Mouse (Mus musculus) heart, adult 2 months (tissue): ENCODE data around the gene Tmem132d. TPM values are rescaled to one million over a fixed set of nuclear protein-coding genes. Genes with fewer than 3 reads are reported as not detected.

Experiments
- DNase-seq, 2 experiments: peaks; one replicate each; pipeline ENCODE4 v3.0.0; 2021
- H3K27ac ChIP-seq: fragments of 200-600 bp; 2 replicates; pipeline ENCODE4 v1.8.1; 2022
- H3K27me3 ChIP-seq: fragments of 200-500 bp; 2 replicates; pipeline ENCODE4 v1.6.1; 2012; ENCODE audit warnings: mild to moderate bottlenecking, low read length, inconsistent platforms, mixed read lengths; ENCODE audit not compliant: control insufficient read depth, insufficient read depth
- H3K36me3 ChIP-seq: fragments of 200-500 bp; 2 replicates; pipeline ENCODE4 v1.6.1; 2012; ENCODE audit warnings: low read length, inconsistent platforms; ENCODE audit not compliant: control insufficient read depth, insufficient read depth
- H3K4me1 ChIP-seq: fragments of 200-500 bp; 2 replicates; pipeline ENCODE4 v1.6.1; 2011; ENCODE audit warnings: low read length; ENCODE audit not compliant: control insufficient read depth, insufficient read depth
- H3K4me3 ChIP-seq: fragments of 200-600 bp; 2 replicates; pipeline ENCODE4 v1.8.1; 2022
- H3K79me2 ChIP-seq: fragments of 200-500 bp; replicated peaks from 2 replicates; pipeline ENCODE4 v1.6.1; 2012; ENCODE audit warnings: mild to moderate bottlenecking, inconsistent platforms, low read length, moderate library complexity, mixed read lengths; ENCODE audit not compliant: control insufficient read depth, insufficient read depth
- H3K9ac ChIP-seq: fragments of 200-500 bp; 2 replicates; pipeline ENCODE4 v1.6.1; 2012; ENCODE audit warnings: low read depth, mild to moderate bottlenecking, control low read depth, inconsistent platforms, low read length, mixed read lengths
- CTCF ChIP-seq: fragments of 200-600 bp; IDR thresholded peaks from 2 replicates; pipeline ENCODE4 v1.8.1; 2022; ENCODE audit warnings: antibody characterized with exemption, mild to moderate bottlenecking, moderate library complexity
- EP300 ChIP-seq: fragments of 200-500 bp; IDR thresholded peaks from 2 replicates; pipeline ENCODE4 v1.6.1; 2011; ENCODE audit warnings: low read depth, low read length, control low read depth; ENCODE audit not compliant: insufficient read depth
- POLR2A ChIP-seq: fragments of 200-500 bp; IDR thresholded peaks from 2 replicates; pipeline ENCODE4 v1.6.1; 2011; ENCODE audit warnings: mild to moderate bottlenecking, low read depth, low read length, control low read depth; ENCODE audit not compliant: insufficient read depth
- WGBS: fragments of 180-500 bp; shearing (Covaris S2); methylation state at CpG from one replicate; pipeline ENCODE4 v1.1.7; 2018; 5-methylcytosine and 5-hydroxymethylcytosine counted together
- intact Hi-C: fragments of 180-260 bp; cut with DNase I; formaldehyde crosslinking; loops from one replicate; pipeline ENCODE4 v1.15.1; 2025
- polyA plus RNA-seq: library from polyadenylated mRNA; depleted of rRNA; stranded (reverse); fragments of >200 nt; gene quantifications from 2 replicates; pipeline ENCODE4 v1.2.3, GENCODE M21; 2012
- total RNA-seq, 2 experiments: library from RNA; stranded (reverse); gene quantifications; 2 replicates each; pipeline ENCODE4 v1.2.3; 2021

The Tmem132d gene
- total and polyA plus RNA-seq, 3 experiments: 0.03 to 0.06 TPM; not detected in 1

- no peak for TF ChIP-seq EP300
- no peak for TF ChIP-seq CTCF
- TF ChIP-seq POLR2A: no peak
- intact Hi-C loops: no loop called here
- Histone ChIP-seq H3K4me3 (no peak overlapping the region), H3K79me2 (no peaks in the 10 kb centered on the region), H3K9ac (no peak overlapping the region), H3K4me1 (no peaks in the 10 kb centered on the region), H3K27me3 (no peaks in the 10 kb centered on the region), H3K36me3 (no peaks in the 10 kb centered on the region), H3K27ac (no peak overlapping the region)
- no peak for DNase-seq
- 70% methylated on average over 17 of the region's 17 CpGs for WGBS
These were observed 228.1 kb downstream of the Tmem132d start for GRCm38 (mm10) chr5:128204685-128205320.

GRCm38 (mm10) chr5:128203879-128204581, 228.8 kb downstream of the Tmem132d start:
- H3K27me3 ChIP-seq: no peaks in the 10 kb centered on the region
- intact Hi-C loops: no loop called here
- H3K36me3 ChIP-seq: no peaks in the 10 kb centered on the region
- no peaks in the 10 kb centered on the region for H3K79me2 ChIP-seq
- H3K27ac ChIP-seq: no peak overlapping the region
- DNase-seq: no peak
- H3K4me1 ChIP-seq: no peaks in the 10 kb centered on the region
- 29% methylated on average over 9 of the region's 9 CpGs for WGBS
- H3K4me3 ChIP-seq: no peak overlapping the region
- H3K9ac ChIP-seq: no peak overlapping the region
- TF ChIP-seq POLR2A: no peak
- no peak for TF ChIP-seq CTCF
- no peak for TF ChIP-seq EP300

GRCm38 (mm10) chr5:128194106-128194505, 238.8 kb downstream of the Tmem132d start:
- no peak for TF ChIP-seq CTCF
- no peak for TF ChIP-seq EP300
- no peak for TF ChIP-seq POLR2A
- DNase-seq: no peak
- Histone ChIP-seq H3K36me3 (no peaks in the 10 kb centered on the region), H3K4me3 (no peak overlapping the region), H3K27ac (no peak overlapping the region), H3K79me2 (no peaks in the 10 kb centered on the region), H3K4me1 (no peaks in the 10 kb centered on the region), H3K27me3 (no peaks in the 10 kb centered on the region), H3K9ac (no peak overlapping the region)
- intact Hi-C loops: no loop called here
- WGBS: 68% methylated on average over 4 of the region's 4 CpGs

DNA sequence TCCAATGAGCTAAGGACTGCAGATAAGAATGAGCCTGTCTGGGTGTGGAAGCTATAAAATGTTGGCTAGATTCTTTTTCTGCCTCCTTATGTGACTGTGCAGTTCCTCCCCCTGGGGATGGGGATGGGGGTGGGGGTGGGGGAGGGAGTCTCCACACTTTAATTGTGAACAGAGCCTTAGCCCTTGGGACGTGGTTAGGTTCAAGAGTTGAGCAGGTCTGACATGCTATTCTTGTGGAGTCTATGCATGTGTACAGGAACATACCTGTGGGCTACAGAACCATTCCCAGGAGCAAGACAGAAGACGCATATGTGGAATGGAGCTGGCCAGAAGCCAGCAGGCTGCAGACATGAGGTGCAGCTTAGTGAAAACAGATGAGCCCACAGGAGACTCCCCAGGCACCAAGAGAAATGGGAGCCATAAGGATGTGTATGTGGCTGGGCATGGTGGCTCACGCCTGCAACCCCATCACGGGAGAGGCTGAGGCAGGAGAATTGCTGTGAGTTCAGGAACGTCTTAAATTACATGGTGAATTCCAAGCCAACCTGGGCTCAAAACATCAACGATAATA, 240.3 kb downstream of the Tmem132d start:
- Histone ChIP-seq H3K27me3 (no peaks in the 10 kb centered on the region), H3K79me2 (no peaks in the 10 kb centered on the region), H3K4me3 (no peak overlapping the region), H3K27ac (no peak overlapping the region), H3K4me1 (no peaks in the 10 kb centered on the region), H3K9ac (no peak overlapping the region), H3K36me3 (no peaks in the 10 kb centered on the region)
- intact Hi-C loops: no loop called here
- 70% methylated on average over 6 of the region's 6 CpGs for WGBS
- no peak for TF ChIP-seq POLR2A
- no peak for TF ChIP-seq EP300
- DNase-seq: no peak

- Histone ChIP-seq H3K36me3 (no peaks in the 10 kb centered on the region), H3K4me3 (no peak overlapping the region), H3K27me3 (no peaks in the 10 kb centered on the region), H3K27ac (no peak overlapping the region), H3K4me1 (no peaks in the 10 kb centered on the region), H3K9ac (no peak overlapping the region), H3K79me2 (no peaks in the 10 kb centered on the region)
- no peak for DNase-seq
- intact Hi-C loops: no loop called here
- WGBS: 84% methylated on average over 9 of the region's 9 CpGs
- TF ChIP-seq POLR2A (no peak), EP300 (no peak), CTCF (no peak)
These were observed 241.2 kb downstream of the Tmem132d start for GRCm38 (mm10) chr5:128191710-128192109.
